Mouse (Mus musculus): Measurements from ENCODE around the gene Map3k7cl.

DNA sequence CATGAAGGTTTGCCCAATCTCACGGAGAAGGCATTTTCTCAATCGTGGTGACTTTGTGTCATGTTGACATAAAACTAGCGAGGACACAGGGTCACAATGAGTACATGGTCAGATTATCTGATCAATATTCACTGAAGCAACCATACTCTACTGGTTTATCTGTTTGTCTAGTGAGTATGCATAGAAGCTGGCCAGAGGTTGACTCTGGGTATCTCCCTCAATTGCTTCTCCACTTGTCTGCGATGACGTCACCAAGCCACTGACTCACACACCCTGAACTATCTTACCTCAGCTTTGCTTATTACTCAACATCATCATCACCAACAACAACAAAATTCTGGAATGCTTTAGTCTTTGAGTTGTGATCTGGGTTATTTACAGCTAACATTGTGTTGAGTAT is 28.9 kb upstream of the Map3k7cl start:
- no peak for TF ChIP-seq CTCF (conservative IDR thresholded peaks at IDR 0.05; ENCODE audit: insufficient read depth, insufficient read length, low read depth, low read length)
- no peak for TF ChIP-seq POLR2A (IDR thresholded peaks at IDR 0.05; ENCODE audit: low read depth, low read length)
